In genomic region chr6:124782436-124782835, GRCm38 (mm10) we compare ENCODE assay signal across 8 mouse cellular contexts. TPM values are rescaled to one million over a fixed set of nuclear protein-coding genes. Genes with fewer than 3 reads are reported as not detected.
DNase-seq lines count a peak whose midpoint lies in the region; ATAC-seq lines count a peak whose summit lies in the region.
"Had no signal": no experiment of that assay in that cellular context is flagged by ENCODE, and none has a peak within 500 bp of the region (broad histone marks: within the 10 kb centered on the region; RNA-seq: fewer than 3 reads in every experiment).

No protein-coding gene starts in this region.

- DNase-seq in 3134 (ENCODE audit: extremely low read depth, insufficient read length, low spot score) = peak; percentile 64
- peak; percentile 70 for DNase-seq in CD4-positive helper T cell, adult 2 months (ENCODE audit: low read depth, low spot score)
- DNase-seq in thymus, postnatal 36 days = peak; percentile 66 to 71
- no peak for DNase-seq in frontal cortex, adult 2 months (ENCODE audit: extremely low spot score in 1 of 2, low spot score in 1 of 2)

- peak overlapping the region; percentile 43 for H3K4me2 ChIP-seq in embryonic facial prominence, embryonic 13.5 days
- peak overlapping the region; percentile 30 for H3K4me2 ChIP-seq in intestine, embryonic 16.5 days (ENCODE audit: low read depth, low read length)

- H3K9me3 ChIP-seq in embryonic facial prominence, embryonic 13.5 days = no peaks in the 10 kb centered on the region
- H3K9me3 ChIP-seq in intestine, embryonic 16.5 days (ENCODE audit: control insufficient read depth, low read length) = no peaks in the 10 kb centered on the region

- no peaks in the 10 kb centered on the region for H3K36me3 ChIP-seq in embryonic facial prominence, embryonic 13.5 days
- no peaks in the 10 kb centered on the region for H3K36me3 ChIP-seq in intestine, embryonic 16.5 days (ENCODE audit: control insufficient read depth, insufficient read depth, low read length)
- H3K36me3 ChIP-seq in macrophage (ENCODE audit: inconsistent target) = no peaks in the 10 kb centered on the region

- WGBS in embryonic facial prominence, embryonic 13.5 days = 11% methylated on average over 6 of the region's 6 CpGs
- WGBS in intestine, embryonic 16.5 days = 20% methylated on average over 6 of the region's 6 CpGs
- WGBS in macrophage (ENCODE audit: missing documents) = 12% methylated on average over 6 of the region's 6 CpGs

- peak overlapping the region; percentile 70 for H3K27ac ChIP-seq in embryonic facial prominence, embryonic 13.5 days
- no peak overlapping the region for H3K27ac ChIP-seq in intestine, embryonic 16.5 days (ENCODE audit: low read length)
- no peak overlapping the region for H3K27ac ChIP-seq in macrophage

- H3K79me2 ChIP-seq in macrophage (ENCODE audit: inconsistent target) = no peaks in the 10 kb centered on the region

- peak overlapping the region; percentile 28; the same call in 1 of the 2 replicates for H3K9ac ChIP-seq in embryonic facial prominence, embryonic 13.5 days
- H3K9ac ChIP-seq in intestine, embryonic 16.5 days (ENCODE audit: low read depth, low read length) = no peak overlapping the region

- peaks cover 14% of the 10 kb centered on the region for H3K27me3 ChIP-seq in embryonic facial prominence, embryonic 13.5 days
- H3K27me3 ChIP-seq in intestine, embryonic 16.5 days (replicated peaks; ENCODE audit: control insufficient read depth, insufficient read depth, low read length) = no peaks in the 10 kb centered on the region; the same call in 1 of the 2 replicates

- H3K4me1 ChIP-seq in embryonic facial prominence, embryonic 13.5 days = peaks cover 23% of the 10 kb centered on the region
- no peaks in the 10 kb centered on the region; the same call in 1 of the 2 replicates for H3K4me1 ChIP-seq in intestine, embryonic 16.5 days (ENCODE audit: control insufficient read depth, insufficient read depth, low read length)

- no peak; the same call in 1 of the 2 replicates for ATAC-seq in embryonic facial prominence, embryonic 13.5 days (ENCODE audit: insufficient number of reproducible peaks, insufficient read depth, low FRiP score, low TSS enrichment, low read depth)
- peak; percentile 53 for ATAC-seq in intestine, embryonic 16.5 days

- H3K4me3 ChIP-seq in embryonic facial prominence, embryonic 13.5 days = no peak overlapping the region
- H3K4me3 ChIP-seq in intestine, embryonic 16.5 days (ENCODE audit: low read length) = peak overlapping the region; percentile 33
- peak overlapping the region; percentile 23; the same call in 1 of the 2 replicates for H3K4me3 ChIP-seq in macrophage (ENCODE audit: inconsistent target)

RNA-seq across cellular contexts. Expression of gene Lrrc23, which starts 2.9 kb away (rescaled TPM):
- 0.97 and 1.3 TPM in 2 replicates for polyA plus RNA-seq in embryonic facial prominence, embryonic 13.5 days (2015; fragmentation: Nextera tagmentation; extraction: Ambion mirVana)
- 0.18 and 0.26 TPM in 2 replicates for polyA plus RNA-seq in intestine, embryonic 16.5 days (2015; fragmentation: Nextera tagmentation; extraction: Ambion mirVana)
- total RNA-seq in macrophage (2018; cell fraction: chromatin; rRNA removed) = not detected
- not detected for total RNA-seq in macrophage (2018; cell fraction: cytosol; rRNA removed)
- total RNA-seq in macrophage (2018; cell fraction: nucleus; rRNA removed) = under 1 TPM in 1 of 26 experiments, not detected in 25; 0.48 TPM
- not detected in 3 replicates for polyA plus RNA-seq in macrophage (2018)
- polyA plus RNA-seq in frontal cortex, adult 2 months (2012; rRNA removed) = 5.0 and 7.6 TPM in 2 replicates

RNA-seq across cellular contexts. Expression of gene Eno2, which starts 13.0 kb away (rescaled TPM):
- 10.7 and 10.9 TPM in 2 replicates for polyA plus RNA-seq in embryonic facial prominence, embryonic 13.5 days (2015; fragmentation: Nextera tagmentation; extraction: Ambion mirVana)
- 7.1 and 7.9 TPM in 2 replicates for polyA plus RNA-seq in intestine, embryonic 16.5 days (2015; fragmentation: Nextera tagmentation; extraction: Ambion mirVana)
- 100 to 1,000 TPM in 25 of 26 experiments, 10 to 100 TPM in 1; 81.3 to 737 (median 196) TPM for total RNA-seq in macrophage (2018; cell fraction: chromatin; rRNA removed)
- total RNA-seq in macrophage (2018; cell fraction: cytosol; rRNA removed) = 10 to 100 TPM in 10 of 26 experiments, 1 to 10 TPM in 16; 4.9 to 24.9 (median 9.7) TPM
- total RNA-seq in macrophage (2018; cell fraction: nucleus; rRNA removed) = 100 to 1,000 TPM in 13 of 26 experiments, 10 to 100 TPM in 13; 45.0 to 295 (median 98.8) TPM
- 4.8 to 9.6 TPM (median 6.7 TPM) in 3 replicates for polyA plus RNA-seq in macrophage (2018)
- 822 and 850 TPM in 2 replicates for polyA plus RNA-seq in frontal cortex, adult 2 months (2012; rRNA removed)

RNA-seq across cellular contexts. Expression of gene Spsb2, which starts 26.0 kb away (rescaled TPM):
- polyA plus RNA-seq in embryonic facial prominence, embryonic 13.5 days (2015; fragmentation: Nextera tagmentation; extraction: Ambion mirVana) = 9.1 and 10.5 TPM in 2 replicates
- 25.7 and 31.7 TPM in 2 replicates for polyA plus RNA-seq in intestine, embryonic 16.5 days (2015; fragmentation: Nextera tagmentation; extraction: Ambion mirVana)
- 10 to 100 TPM in 16 of 26 experiments, 1 to 10 TPM in 10; 3.8 to 57.7 (median 13.4) TPM for total RNA-seq in macrophage (2018; cell fraction: chromatin; rRNA removed)
- 10 to 100 TPM; 13.6 to 65.5 (median 43.0) TPM for total RNA-seq in macrophage (2018; cell fraction: cytosol; rRNA removed)
- total RNA-seq in macrophage (2018; cell fraction: nucleus; rRNA removed) = 10 to 100 TPM in 24 of 26 experiments, 1 to 10 TPM in 2; 7.9 to 47.7 (median 21.7) TPM
- polyA plus RNA-seq in macrophage (2018) = 24.2 to 48.9 TPM (median 43.2 TPM) in 3 replicates
- polyA plus RNA-seq in frontal cortex, adult 2 months (2012; rRNA removed) = 7.0 and 7.3 TPM in 2 replicates

RNA-seq across cellular contexts. Expression of gene Atn1, which starts 26.1 kb away (rescaled TPM):
- polyA plus RNA-seq in embryonic facial prominence, embryonic 13.5 days (2015; fragmentation: Nextera tagmentation; extraction: Ambion mirVana) = 22.1 and 22.2 TPM in 2 replicates
- polyA plus RNA-seq in intestine, embryonic 16.5 days (2015; fragmentation: Nextera tagmentation; extraction: Ambion mirVana) = 8.3 and 8.8 TPM in 2 replicates
- total RNA-seq in macrophage (2018; cell fraction: chromatin; rRNA removed) = 10 to 100 TPM in 25 of 26 experiments, 1 to 10 TPM in 1; 6.9 to 45.0 (median 27.8) TPM
- 10 to 100 TPM; 20.9 to 33.9 (median 27.3) TPM for total RNA-seq in macrophage (2018; cell fraction: cytosol; rRNA removed)
- total RNA-seq in macrophage (2018; cell fraction: nucleus; rRNA removed) = 10 to 100 TPM; 13.0 to 48.5 (median 23.3) TPM
- polyA plus RNA-seq in macrophage (2018) = 17.0 to 35.6 TPM (median 21.7 TPM) in 3 replicates
- 75.6 and 84.2 TPM in 2 replicates for polyA plus RNA-seq in frontal cortex, adult 2 months (2012; rRNA removed)

RNA-seq across cellular contexts. Expression of gene Gm45234, which starts 26.6 kb away (rescaled TPM):
- 0.33 TPM in 1 of 2 replicates, not detected in the other for polyA plus RNA-seq in embryonic facial prominence, embryonic 13.5 days (2015; fragmentation: Nextera tagmentation; extraction: Ambion mirVana)
- not detected in 2 replicates for polyA plus RNA-seq in intestine, embryonic 16.5 days (2015; fragmentation: Nextera tagmentation; extraction: Ambion mirVana)
- 1 to 10 TPM in 1 of 26 experiments, not detected in 25; 2.2 TPM for total RNA-seq in macrophage (2018; cell fraction: chromatin; rRNA removed)
- total RNA-seq in macrophage (2018; cell fraction: cytosol; rRNA removed) = under 1 TPM in 7 of 26 experiments, not detected in 19; 0.10 to 0.44 (median 0.19) TPM
- total RNA-seq in macrophage (2018; cell fraction: nucleus; rRNA removed) = under 1 TPM in 1 of 26 experiments, not detected in 25; 0.28 TPM
- not detected in 3 replicates for polyA plus RNA-seq in macrophage (2018)
- not detected in 2 replicates for polyA plus RNA-seq in frontal cortex, adult 2 months (2012; rRNA removed)
- polyA plus RNA-seq: gonadal fat pad, adult 2 months had no signal

Comparison
In these comparisons a context has a peak if more than half of its experiments do, and no peak if none do; other contexts are left out.
1. DNase-seq: peak in 3134 (single experiment), CD4-positive helper T cell, adult 2 months (single experiment) and thymus, postnatal 36 days (2 of 2); none in frontal cortex, adult 2 months (0 of 2).
2. RNA of gene Eno2, which starts 13.0 kb away (polyA plus RNA-seq): 822 to 850 TPM in frontal cortex, adult 2 months; 10.7 to 10.9 TPM in embryonic facial prominence, embryonic 13.5 days, 7.1 to 7.9 TPM in intestine, embryonic 16.5 days and 4.8 to 9.6 TPM in macrophage; every median in the first group is over 10 times any median in the second.